Mouse (Mus musculus): Measurements from ENCODE around the gene Gm49355. TPM values are rescaled to one million over a fixed set of nuclear protein-coding genes. Genes with fewer than 3 reads are reported as not detected.
"Not testable (repeated sequence)": the region's sequence is repeated elsewhere in the genome, so short reads cannot be mapped to it uniquely, and the experiment has no call there.

Gene Gm49355
- total RNA-seq (2021) = under 1 TPM; 0.08 to 0.09 TPM
- long read RNA-seq, experiment 1, partial matches to known transcripts = 2 of 2 reads
- long read RNA-seq, experiment 1, other reads (novel, unspliced or antisense) = 0 of 2 reads
- long read RNA-seq, experiment 2 = 0 reads

DNA sequence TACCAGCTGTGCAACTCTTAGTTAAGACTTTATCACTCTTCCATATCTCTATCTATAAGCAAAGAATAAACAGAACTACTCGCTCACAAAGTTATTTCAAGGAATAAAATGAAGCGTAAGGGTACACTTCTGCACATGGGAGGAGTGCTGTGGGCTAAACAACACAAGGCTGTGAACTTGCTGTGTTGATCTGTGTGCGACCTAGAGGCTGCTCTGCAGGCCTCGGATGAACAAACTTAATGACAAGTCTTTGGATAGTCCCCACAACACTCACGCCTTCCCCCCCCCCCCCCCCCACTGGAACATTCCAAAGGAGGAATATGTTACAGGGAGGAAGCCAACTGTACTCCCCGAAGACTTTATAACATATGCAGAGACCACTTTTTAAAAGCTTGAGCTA lies at the start of gene Gm49355:
Gm49355 (plus strand) TSS at position 336 of the 400 bp plus-strand sequence.
- intact Hi-C loops (cut with DNase I; ENCODE audit: low total_unique reads) = no loop called here
- no peak for DNase-seq

DNA sequence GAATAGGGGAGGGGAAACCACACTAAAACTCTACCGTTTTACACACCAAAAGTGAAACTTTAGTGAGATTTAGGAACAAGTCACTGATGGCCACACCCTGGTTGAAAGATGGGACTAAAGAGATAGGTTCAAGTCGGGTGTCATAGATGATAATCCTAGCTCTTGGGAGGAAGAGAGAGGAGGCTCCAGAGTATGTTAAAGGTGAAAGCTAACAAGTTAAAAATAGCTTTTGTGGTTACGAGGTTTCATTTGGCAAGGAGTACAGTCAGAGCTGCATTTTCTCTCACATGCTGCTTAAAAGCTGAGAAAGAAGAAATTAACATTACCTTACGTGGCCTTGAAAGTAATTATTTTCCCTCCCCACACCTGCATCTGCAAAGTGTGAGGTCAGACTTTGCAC lies 40.0 kb upstream of the Gm49355 start:
- no peak for DNase-seq
- intact Hi-C loops (cut with DNase I; ENCODE audit: low total_unique reads) = no loop called here

DNA sequence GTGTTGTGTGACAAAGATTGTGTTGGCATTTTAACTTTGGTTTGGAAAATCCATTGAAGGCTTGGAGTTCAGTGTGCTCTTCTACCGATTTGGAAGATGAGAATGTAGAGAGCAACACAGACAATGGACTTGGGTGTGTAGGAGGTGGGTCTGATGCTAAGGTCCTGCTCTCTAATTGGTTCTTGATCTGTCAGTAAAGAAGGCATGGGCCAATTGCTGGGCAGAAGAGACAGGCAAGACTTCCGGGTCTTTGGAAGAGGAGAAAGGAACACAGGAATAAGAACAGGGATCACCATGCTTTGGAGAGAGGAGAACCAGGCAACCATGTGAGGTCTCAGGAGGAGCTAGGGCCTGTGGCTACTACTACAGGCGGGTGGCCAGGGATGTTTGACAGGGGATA lies 7.7 kb upstream of the Gm49355 start:
- intact Hi-C loops (cut with DNase I; ENCODE audit: low total_unique reads) = no loop called here
- DNase-seq = no peak

DNA sequence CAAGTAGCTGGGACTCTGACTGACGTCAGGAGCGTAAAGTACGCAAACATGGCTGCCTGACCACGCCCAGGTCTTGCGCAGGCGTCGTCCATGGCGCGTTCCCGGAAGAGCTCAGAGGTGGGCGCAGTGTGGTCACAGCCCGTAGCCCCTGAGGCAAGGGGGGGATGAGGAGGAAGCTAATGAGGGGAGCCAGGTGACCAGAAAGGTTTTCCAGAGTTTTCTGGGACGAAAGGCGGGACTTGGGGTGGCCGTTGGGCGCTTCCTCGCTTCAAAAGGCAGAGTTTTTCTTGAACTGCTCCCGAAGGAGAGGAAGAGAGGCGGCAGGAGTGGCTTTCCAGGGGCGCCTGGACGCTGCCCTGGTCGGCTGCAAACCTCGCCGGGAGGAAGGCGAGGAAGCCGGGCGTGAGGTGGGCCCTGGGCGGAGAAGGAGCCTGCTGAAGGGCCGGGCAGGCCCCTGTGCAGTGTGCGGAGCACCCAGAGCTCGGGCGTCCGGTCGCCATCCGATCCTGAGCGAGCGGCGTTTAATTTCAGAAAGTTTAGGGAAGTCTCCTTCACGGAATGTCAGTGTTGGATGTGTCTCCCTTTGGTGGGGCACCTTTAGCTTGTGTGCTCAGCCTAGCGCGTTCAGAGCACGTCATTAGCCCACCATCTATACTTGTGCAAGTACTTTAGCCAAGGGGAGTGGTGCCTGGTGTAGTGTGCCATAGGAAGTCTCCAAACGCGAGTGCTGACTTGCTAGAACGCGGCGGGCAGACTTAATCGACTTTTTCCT lies 551 bp downstream of the Gm49355 start, which contains the start of gene 3830406C13Rik:
3830406C13Rik (plus strand) TSS at position 33 of the 772 bp plus-strand sequence.
- peak; percentile 82 for DNase-seq
- intact Hi-C loops (cut with DNase I; ENCODE audit: low total_unique reads) = no loop called here

DNA sequence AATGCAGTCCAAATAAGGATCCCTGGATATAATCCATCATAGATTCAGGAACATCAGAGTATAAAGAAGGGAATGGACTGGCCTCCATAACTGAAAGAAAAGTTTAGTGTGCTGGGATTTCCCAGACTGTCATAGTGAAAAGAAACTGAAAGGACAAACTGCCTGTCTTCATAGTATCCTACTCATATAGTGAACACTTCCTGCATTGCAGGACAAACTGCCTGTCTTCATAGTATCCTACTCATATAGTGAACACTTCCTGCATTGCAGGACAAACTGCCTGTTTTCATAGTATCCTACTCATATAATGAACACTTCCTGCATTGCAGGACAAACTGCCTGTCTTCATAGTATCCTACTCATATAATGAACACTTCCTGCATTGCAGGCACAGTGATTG lies 6.0 kb downstream of the Gm49355 start:
- DNase-seq; intact Hi-C loops (cut with DNase I; ENCODE audit: low total_unique reads): not testable (repeated sequence)

DNA sequence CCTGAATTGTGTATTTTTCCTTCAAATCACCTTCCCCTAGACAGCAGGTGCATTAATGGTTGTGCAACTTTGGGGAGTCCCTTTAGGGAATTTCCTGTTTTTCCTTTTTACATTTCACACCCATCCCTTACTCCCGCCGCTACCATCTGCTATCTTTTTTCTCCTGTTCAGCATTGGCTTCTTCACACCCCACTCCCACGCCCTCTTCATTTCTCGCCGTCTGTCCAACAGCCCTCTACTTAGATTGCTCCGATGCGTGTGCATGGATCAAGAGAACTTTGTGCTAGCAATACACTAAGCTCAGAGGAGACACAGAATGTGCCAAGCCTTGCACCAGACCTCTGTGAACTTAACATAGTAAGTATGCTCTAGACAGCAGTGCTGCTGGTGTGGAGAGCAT lies 12.6 kb downstream of the Gm49355 start:
- intact Hi-C loops (cut with DNase I; ENCODE audit: low total_unique reads) = no loop called here
- DNase-seq = no peak

DNA sequence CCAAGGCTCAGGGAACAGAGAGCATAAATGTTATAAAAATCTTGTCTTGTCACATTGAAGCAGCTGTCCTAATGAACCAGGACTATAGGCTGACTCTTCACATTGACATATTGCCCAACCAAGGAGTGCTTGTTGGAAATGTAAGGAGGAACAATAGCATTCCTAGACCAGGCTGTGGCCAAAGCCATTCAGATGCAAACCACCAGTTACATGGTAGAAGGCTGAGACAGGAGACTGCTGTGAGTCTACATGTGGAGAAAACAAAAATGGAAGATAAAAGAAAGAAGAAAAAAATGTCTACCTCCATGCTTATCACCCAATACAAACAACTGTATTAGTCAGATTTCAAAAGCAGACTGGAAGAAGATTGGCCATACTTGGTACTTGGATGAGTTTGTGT lies 15.4 kb downstream of the Gm49355 start:
- no peak for DNase-seq
- intact Hi-C loops (cut with DNase I; ENCODE audit: low total_unique reads) = no loop called here

DNA sequence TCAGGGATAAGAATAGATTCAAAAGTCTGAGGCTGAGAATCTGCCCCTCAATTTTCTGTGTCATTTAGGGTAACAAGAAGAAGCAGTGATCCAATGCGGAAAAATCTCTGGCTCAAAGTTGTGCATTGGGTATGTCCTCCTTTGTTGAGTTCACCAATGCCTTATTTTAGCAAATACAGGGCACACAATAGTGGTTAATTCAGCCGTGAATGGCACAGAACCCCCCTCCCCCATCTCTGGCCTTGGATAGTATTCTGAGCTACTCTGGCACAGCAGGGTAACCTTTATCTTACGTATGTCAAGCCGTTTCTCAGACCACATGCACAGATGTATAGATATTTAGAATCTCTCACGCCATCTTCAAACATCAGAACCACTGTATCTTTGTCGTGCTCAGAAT lies 15.9 kb downstream of the Gm49355 start:
- DNase-seq = no peak
- intact Hi-C loops (cut with DNase I; ENCODE audit: low total_unique reads) = no loop called here

DNA sequence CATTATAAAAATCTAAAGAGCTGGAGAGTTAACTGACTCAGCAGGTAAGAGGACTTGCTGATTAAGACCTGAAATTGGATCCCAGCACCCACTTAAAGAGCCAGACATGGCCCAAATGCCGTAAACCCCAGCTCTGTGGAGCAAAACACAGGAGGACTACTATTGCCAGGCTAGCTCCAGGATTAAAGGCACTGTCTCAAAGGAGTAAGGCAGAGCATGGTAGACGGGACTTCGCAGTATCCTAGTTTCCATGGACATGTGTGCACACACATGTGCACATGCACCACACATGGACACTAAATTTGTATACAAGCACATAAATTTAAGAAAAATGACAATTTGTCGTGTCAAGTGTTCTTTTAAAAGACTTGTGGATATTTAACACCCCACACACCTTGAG lies 16.5 kb downstream of the Gm49355 start:
- no peak for DNase-seq
- intact Hi-C loops (cut with DNase I; ENCODE audit: low total_unique reads) = no loop called here

DNA sequence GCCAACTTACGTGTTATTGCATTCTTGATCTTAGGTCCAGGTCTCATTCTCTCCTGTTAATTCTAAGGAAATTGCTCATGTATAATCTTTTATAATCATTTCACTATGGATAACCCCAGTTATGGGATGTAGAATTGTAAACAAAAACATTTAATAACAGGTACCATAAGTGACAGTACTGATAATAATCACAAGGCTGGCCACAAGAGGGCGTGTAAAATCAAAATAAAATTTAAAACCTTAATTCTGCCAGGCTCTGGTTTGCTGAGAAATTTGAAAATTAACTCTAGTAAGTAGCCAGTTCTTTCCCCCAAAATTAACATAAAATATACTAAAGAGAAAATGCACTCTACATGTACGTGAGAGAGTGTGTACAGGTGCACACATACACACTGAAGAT lies 16.9 kb downstream of the Gm49355 start:
- intact Hi-C loops (cut with DNase I; ENCODE audit: low total_unique reads) = no loop called here
- no peak for DNase-seq

DNA sequence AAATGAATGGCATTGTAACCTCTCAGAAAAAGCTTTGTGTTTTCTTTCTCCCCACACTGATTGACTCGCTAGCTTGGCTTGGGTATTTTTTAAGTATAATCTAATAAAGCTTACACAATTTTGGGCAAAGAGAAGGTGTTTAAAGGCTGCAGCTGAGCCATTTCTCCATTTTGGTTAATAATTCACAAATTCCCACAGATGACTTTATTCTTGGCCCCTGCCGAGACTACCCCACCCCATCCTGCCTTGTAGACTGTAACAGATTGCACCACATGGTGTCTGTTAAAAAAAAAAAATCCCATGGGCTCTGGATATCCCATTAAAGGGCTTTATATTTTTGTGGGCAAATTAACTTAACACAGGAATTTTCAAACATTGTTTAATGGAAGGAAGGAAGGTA lies 19.3 kb downstream of the Gm49355 start:
- no peak for DNase-seq
- intact Hi-C loops (cut with DNase I; ENCODE audit: low total_unique reads) = no loop called here

DNA sequence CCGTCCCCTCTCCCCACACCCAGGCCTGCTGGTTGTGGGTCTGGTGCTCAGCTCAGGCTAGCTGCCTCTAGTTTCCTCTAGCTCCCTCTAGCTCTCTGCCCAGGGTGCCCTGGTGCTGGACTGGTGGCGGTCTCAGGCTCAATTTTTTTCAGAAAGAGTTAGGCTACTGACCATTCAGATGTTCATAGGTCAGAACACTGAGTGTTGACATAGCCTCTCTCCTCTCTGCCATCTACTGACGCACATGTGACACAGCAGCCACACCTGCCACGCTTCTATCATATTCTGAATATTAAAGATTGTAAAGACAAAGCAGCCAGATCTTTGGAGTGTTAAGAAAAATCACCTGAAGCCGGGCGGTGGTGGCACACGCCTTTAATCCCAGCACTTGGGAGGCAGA lies 49.8 kb downstream of the Gm49355 start:
- no peak for DNase-seq
- intact Hi-C loops (cut with DNase I; ENCODE audit: low total_unique reads) = no loop called here

DNA sequence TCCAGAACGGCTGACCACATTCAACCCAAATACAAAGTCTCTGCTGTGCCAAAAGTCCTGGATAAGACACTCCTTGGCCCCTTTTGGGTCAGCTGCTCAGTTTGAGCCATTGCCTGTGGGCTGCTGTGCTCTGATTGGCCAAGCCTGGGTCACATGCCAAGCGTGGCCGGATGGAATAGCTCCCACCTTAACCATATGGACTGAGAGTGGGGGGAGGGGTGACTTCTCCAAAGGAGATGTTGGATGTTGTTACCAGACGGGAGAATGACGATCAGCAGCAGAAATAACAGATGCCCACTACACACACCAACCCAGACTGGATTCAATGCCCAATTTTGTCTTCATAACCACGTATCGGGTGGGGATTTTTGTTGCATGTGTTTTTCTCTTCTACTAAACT lies 51.1 kb downstream of the Gm49355 start:
- intact Hi-C loops (cut with DNase I; ENCODE audit: low total_unique reads) = no loop called here
- DNase-seq = no peak

DNA sequence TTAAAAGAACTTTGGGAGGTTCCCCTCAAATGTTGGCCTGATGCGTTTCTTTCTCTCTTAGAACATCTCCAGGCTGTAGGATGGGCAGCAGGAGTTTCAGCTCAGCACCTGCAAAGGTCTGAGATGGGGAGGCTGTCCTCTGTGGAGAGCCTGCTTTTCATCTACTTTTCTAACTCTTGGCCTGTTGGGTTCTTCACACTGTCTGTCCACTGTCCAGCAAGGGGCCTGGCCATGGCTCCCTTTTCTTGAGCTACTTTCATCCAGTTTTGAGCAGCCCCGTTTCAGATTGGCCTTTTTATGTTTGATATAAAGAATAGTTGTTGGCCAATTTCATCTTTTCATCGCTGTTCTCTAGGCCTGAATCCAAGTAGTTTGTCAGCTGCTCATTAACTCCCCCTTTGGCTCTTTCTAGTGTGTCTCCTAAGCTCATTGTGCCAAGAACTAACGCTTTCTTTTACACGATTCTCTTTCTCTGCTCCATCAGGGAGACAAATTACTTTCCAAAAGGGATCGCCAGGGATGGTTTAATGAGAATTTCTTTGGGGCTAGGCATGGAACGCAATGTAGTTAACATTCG lies 53.7 kb downstream of the Gm49355 start:
- intact Hi-C loops (cut with DNase I; ENCODE audit: low total_unique reads) = no loop called here
- DNase-seq = no peak

DNA sequence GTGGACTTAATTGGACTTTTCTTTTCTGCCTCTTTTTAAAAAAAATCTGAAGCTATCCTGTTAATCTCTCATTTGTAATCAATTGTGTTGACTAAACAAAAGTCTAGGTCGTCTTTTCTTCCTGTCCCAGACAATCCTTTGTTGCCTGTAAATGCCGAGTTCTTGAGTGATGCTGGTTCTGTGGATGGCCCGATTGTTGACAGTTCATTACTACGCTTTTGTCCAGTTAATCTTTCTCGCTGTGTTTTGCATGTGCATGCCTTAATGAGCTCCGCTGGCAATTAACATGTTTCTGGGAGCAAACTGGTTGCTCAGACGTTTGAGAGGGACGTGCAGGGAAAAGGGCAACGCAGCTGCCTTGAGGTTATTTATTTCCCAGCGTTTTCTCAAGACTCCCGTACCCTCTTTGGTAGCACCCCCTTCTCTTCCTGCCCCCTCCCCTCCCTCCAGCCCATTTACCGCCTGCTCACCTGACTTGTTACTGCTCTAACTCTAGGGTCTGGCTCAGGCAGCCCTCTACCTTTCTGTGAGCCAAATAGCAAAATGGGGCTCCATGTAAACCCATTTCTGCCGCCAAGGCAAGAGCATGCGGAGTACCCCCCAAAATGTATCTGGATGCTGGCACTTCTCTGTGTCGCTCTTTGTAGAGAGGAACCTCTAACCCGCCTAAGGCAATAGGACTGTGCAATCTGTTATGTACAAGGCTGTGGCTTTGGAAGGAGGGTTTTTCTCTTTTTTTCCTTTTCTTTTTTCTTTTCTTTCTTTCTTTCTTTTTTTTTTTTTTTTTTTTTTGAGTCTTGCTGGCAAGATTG lies 54.4 kb downstream of the Gm49355 start:
- DNase-seq = no peak
- intact Hi-C loops (cut with DNase I; ENCODE audit: low total_unique reads) = no loop called here

DNA sequence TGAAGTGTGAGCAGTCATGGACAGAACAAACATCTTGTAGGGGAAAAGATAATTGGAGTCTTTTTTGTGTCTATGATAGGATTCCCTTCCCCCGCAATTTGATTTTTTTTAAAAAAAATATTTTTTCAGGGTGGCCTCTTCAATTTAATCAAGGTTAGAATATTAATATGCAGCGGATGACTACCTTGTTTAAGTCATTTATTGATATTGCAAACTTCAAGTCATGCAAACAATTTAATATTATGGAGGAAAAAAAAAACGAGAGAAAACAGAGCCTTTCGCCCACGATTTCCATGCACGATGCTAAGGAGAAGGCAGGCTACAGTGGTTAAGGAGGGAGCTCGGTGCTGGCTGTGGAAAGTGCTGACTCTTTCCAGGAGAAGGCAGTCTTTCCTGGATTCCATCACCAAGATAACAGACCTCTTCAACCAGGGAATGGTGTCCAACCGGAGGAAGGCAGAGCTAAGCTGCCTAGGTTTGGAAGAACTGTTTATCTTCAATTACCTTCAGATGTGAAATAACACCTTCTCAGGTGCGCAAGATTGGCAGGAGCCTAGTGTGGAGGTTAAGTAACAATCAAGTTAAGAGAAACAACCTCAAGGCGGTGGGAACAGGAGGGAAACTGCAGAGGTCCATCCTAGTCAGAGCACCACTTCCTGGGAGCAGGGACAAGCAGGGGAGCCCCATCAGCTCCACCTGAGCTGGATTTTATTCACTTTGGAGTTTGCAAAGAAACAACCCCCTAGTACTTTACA lies 55.2 kb downstream of the Gm49355 start:
- intact Hi-C loops (cut with DNase I; ENCODE audit: low total_unique reads) = no loop called here
- DNase-seq = no peak

DNA sequence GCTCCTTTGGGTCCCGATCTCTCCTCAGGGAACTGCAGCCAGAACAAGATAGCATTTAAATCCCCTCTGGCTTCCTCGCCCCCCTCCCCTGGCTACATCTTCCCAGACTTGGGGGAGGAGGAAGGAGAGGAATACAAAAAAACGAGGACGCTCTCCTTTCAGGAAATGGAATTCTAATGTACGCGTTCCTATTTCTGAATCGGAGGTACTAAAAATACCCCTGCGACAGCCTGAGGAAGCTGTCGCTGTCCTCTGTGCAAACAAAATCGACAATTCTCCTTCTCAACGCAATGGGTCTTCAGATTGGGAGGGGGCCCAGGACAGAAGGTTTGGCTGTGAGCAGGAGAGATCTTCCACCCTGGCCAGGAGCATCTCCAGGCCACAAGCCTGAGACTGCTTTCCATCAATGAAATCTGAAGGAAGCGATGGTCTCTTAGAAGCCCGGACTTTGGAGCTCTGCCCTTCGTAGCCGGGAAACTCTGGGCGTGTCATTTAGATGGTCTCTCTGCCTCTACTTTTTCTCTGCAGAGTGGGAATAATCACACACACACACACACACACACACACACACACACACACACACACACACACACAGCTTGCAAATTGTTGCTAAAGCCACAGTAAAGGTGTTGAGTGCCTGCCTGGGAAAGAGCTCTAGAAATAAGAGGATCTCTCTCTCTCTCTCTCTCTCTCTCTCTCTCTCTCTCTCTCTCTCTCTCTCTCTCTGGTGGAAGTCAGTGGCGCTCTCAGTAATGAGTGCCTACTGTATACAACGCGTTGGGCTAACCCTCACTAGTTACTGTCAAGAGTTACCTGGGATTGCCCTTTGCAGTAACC lies 56.7 kb downstream of the Gm49355 start:
- intact Hi-C loops (cut with DNase I; ENCODE audit: low total_unique reads) = no loop called here
- no peak for DNase-seq

DNA sequence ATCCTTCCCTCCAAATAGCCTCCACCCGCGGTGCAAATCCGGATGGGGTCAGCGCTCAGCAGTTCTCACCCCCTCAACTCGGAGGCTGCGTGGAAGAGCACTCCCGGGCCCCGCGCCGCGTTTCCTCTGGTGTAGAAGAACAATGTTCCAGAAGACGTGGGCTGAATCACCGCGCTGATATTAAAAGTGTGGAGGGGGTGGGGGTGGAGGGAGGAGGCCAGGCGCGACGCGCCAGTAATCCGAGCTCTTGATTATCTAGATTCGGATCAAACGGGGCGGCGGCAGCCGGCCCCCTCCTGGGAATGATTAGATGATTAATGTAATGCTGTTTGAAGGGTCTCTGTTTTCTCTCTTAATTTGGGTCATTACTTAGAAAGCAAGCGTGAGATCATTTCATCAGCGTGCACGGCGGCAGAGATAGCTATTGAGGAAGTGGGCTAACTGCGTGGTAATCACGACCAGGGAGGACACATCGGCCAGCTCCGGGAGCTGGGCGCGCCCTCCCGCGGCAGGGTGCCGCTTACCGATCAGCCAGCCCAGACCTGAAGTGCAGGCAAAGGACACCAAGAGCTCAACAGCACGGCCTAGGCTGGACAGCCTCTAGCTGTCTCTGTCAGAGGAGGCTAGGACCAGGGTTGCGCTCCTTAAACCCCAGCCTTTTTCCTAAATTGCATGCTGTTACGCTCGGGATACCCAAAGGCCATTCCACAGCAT lies 57.5 kb downstream of the Gm49355 start:
- no peak for DNase-seq
- intact Hi-C loops (cut with DNase I; ENCODE audit: low total_unique reads) = no loop called here

Data from gastrocnemius, postnatal 14 days (tissue).